ENCODE assay signal across 9 mouse cellular contexts in genomic region chr10:87094249-87094648, GRCm38 (mm10). TPM values are rescaled to one million over a fixed set of nuclear protein-coding genes. Genes with fewer than 3 reads are reported as not detected.
DNase-seq lines count a peak whose midpoint lies in the region; ATAC-seq and TF ChIP-seq lines count a peak whose summit lies in the region.
"Had no signal": no experiment of that assay in that cellular context is flagged by ENCODE, and none has a peak within 500 bp of the region (broad histone marks: within the 10 kb centered on the region; RNA-seq: fewer than 3 reads in every experiment).

No protein-coding gene starts in this region.

- H3K36me3 ChIP-seq in ES-Bruce4 (ENCODE audit: control insufficient read depth, insufficient read depth, low read length, poor library complexity, severe bottlenecking), result no peaks in the 10 kb centered on the region

- no peaks in the 10 kb centered on the region for H3K27me3 ChIP-seq in ES-Bruce4 (ENCODE audit: control insufficient read depth, insufficient read depth, low read length, poor library complexity, severe bottlenecking)

- peak; percentile 50 for DNase-seq in layer of hippocampus, adult 11-12 months (ENCODE audit: low spot score)
- DNase-seq in layer of hippocampus, postnatal 14 days (ENCODE audit: low spot score in 2 of 2), result no peak
- peak; percentile 68 for DNase-seq in ZHBTc4 (ENCODE audit: low read depth, low spot score)
- peak; percentile 13 for DNase-seq in retina, adult 2 months (ENCODE audit: low read depth, low spot score)
- no peak for DNase-seq in ovary, postnatal 36 days (ENCODE audit: low spot score)

- TF ChIP-seq EP300 in ES-Bruce4 (IDR thresholded peaks at IDR 0.05; ENCODE audit: insufficient read depth, low read depth, low read length), result no peak

- no peaks in the 10 kb centered on the region for H3K9me3 ChIP-seq in ES-Bruce4 (replicated peaks; ENCODE audit: control insufficient read depth, insufficient read depth, low read length, poor library complexity, severe bottlenecking)

- TF ChIP-seq POLR2A in ES-Bruce4 (IDR thresholded peaks at IDR 0.05; ENCODE audit: insufficient read depth, low read length), result no peak

- no peak overlapping the region for H3K4me3 ChIP-seq in ES-Bruce4 (ENCODE audit: low read depth, low read length)

- H3K4me1 ChIP-seq in ES-Bruce4 (ENCODE audit: control insufficient read depth, insufficient read depth, low read length), result no peaks in the 10 kb centered on the region

- no peak overlapping the region for H3K9ac ChIP-seq in ES-Bruce4 (ENCODE audit: low read depth, poor library complexity, severe bottlenecking)

- ATAC-seq in hematopoietic stem cell, adult 5-6 weeks (replicated peaks in 1 of 2; ENCODE audit: insufficient read depth in 1 of 2, low FRiP score in 2 of 2, low TSS enrichment in 1 of 2, low read depth in 1 of 2, poor library complexity in 2 of 2, severe bottlenecking in 2 of 2), result peak; percentile 57 to 69

- no peak overlapping the region for H3K27ac ChIP-seq in ES-Bruce4 (ENCODE audit: insufficient read depth, low read length)

- peak; percentile 30 for TF ChIP-seq CTCF in ES-Bruce4 (IDR thresholded peaks at IDR 0.05; ENCODE audit: low read depth, low read length)

RNA-seq across cellular contexts. Expression of gene 1700113H08Rik, which starts 36.4 kb away (rescaled TPM):
- not detected for total RNA-seq in layer of hippocampus, postnatal 14 days (2021)
- not detected in 2 replicates for polyA plus RNA-seq in ES-Bruce4 (2011; ENCODE audit: insufficient read depth, insufficient read length, low read depth, missing spikeins)
- total RNA-seq in hematopoietic stem cell, adult 5-6 weeks (2017), result not detected in 2 replicates
- total RNA-seq: layer of hippocampus, adult 8-10 months had no signal
- polyA plus RNA-seq: small intestine, adult 2 months had no signal

Comparison
In these comparisons a context has a peak if more than half of its experiments do, and no peak if none do; other contexts are left out.
1. DNase-seq: peak in layer of hippocampus, adult 11-12 months (single experiment), ZHBTc4 (single experiment) and retina, adult 2 months (single experiment); none in layer of hippocampus, postnatal 14 days (0 of 2) and ovary, postnatal 36 days (single experiment).